Mouse (Mus musculus): ENCODE results near the gene Sufu. TPM values are rescaled to one million over a fixed set of nuclear protein-coding genes. Genes with fewer than 3 reads are reported as not detected.
A peak's percentile ranks its signal among the peaks of the same experiment; 100 is the strongest.

Sufu gene
- polyA plus RNA-seq, 1 experiment from 2014 or later, result 15.2 TPM

- H3K27ac ChIP-seq, result no peak overlapping the region
- 75% methylated on average over 9 of the region's 9 CpGs for WGBS
- ATAC-seq (replicated peaks; ENCODE audit: insufficient number of reproducible peaks, insufficient read depth, low FRiP score, low read depth), result no peak
- H3K4me3 ChIP-seq, result no peak overlapping the region
- H3K9me3 ChIP-seq (replicated peaks), result no peaks in the 10 kb centered on the region
- no peaks in the 10 kb centered on the region for H3K4me1 ChIP-seq (replicated peaks)
- no peak overlapping the region for H3K9ac ChIP-seq
- no peaks in the 10 kb centered on the region for H3K27me3 ChIP-seq
- H3K4me2 ChIP-seq, result no peak overlapping the region
- no peaks in the 10 kb centered on the region for H3K36me3 ChIP-seq
These were observed 37.5 kb downstream of the Sufu start for GRCm38 (mm10) chr19:46434148-46434547.

- Histone ChIP-seq H3K9ac (no peak overlapping the region), H3K9me3 (replicated peaks) (no peaks in the 10 kb centered on the region), H3K4me2 (no peak overlapping the region), H3K4me1 (replicated peaks) (no peaks in the 10 kb centered on the region), H3K27ac (no peak overlapping the region), H3K36me3 (no peaks in the 10 kb centered on the region), H3K4me3 (no peak overlapping the region), H3K27me3 (no peaks in the 10 kb centered on the region)
- ATAC-seq (replicated peaks; ENCODE audit: insufficient number of reproducible peaks, insufficient read depth, low FRiP score, low read depth), result no peak
- 76% methylated on average over 9 of the region's 9 CpGs for WGBS
These were observed 37.9 kb downstream of the Sufu start for GRCm38 (mm10) chr19:46434591-46434990.

- no peak for ATAC-seq (replicated peaks; ENCODE audit: insufficient number of reproducible peaks, insufficient read depth, low FRiP score, low read depth)
- Histone ChIP-seq H3K27me3 (no peaks in the 10 kb centered on the region), H3K9me3 (replicated peaks) (no peaks in the 10 kb centered on the region), H3K9ac (no peak overlapping the region), H3K36me3 (no peaks in the 10 kb centered on the region), H3K4me2 (no peak overlapping the region), H3K27ac (no peak overlapping the region), H3K4me1 (replicated peaks) (no peaks in the 10 kb centered on the region), H3K4me3 (no peak overlapping the region)
- WGBS, result 19% methylated on average over 7 of the region's 7 CpGs
These were observed 38.8 kb downstream of the Sufu start for GRCm38 (mm10) chr19:46435492-46435891.

- Histone ChIP-seq H3K27ac (peak overlapping the region; percentile 33; the same call in 1 of the 2 replicates), H3K9ac (no peak overlapping the region), H3K27me3 (no peaks in the 10 kb centered on the region), H3K36me3 (no peaks in the 10 kb centered on the region), H3K9me3 (replicated peaks) (no peaks in the 10 kb centered on the region), H3K4me3 (no peak overlapping the region), H3K4me2 (no peak overlapping the region), H3K4me1 (replicated peaks) (peaks cover 20% of the 10 kb centered on the region)
- WGBS, result 55% methylated on average over 6 of the region's 6 CpGs
- no peak for ATAC-seq (replicated peaks; ENCODE audit: insufficient number of reproducible peaks, insufficient read depth, low FRiP score, low read depth)
These were observed 46.8 kb downstream of the Sufu start for GRCm38 (mm10) chr19:46443509-46443908.

GRCm38 (mm10) chr19:46444209-46444608 is 47.5 kb downstream of the Sufu start:
- H3K4me2 ChIP-seq, result no peak overlapping the region
- H3K9me3 ChIP-seq (replicated peaks), result no peaks in the 10 kb centered on the region
- ATAC-seq (replicated peaks; ENCODE audit: insufficient number of reproducible peaks, insufficient read depth, low FRiP score, low read depth), result peak; percentile 56; the same call in 1 of the 2 replicates
- 5% methylated on average over 6 of the region's 6 CpGs for WGBS
- peaks cover 23% of the 10 kb centered on the region for H3K4me1 ChIP-seq (replicated peaks)
- H3K36me3 ChIP-seq, result no peaks in the 10 kb centered on the region
- H3K9ac ChIP-seq, result no peak overlapping the region
- H3K4me3 ChIP-seq, result no peak overlapping the region
- H3K27me3 ChIP-seq, result no peaks in the 10 kb centered on the region
- no peak overlapping the region for H3K27ac ChIP-seq

GRCm38 (mm10) chr19:46445641-46446040 is 48.9 kb downstream of the Sufu start:
- no peaks in the 10 kb centered on the region for H3K27me3 ChIP-seq
- no peaks in the 10 kb centered on the region for H3K36me3 ChIP-seq
- H3K9ac ChIP-seq, result no peak overlapping the region
- WGBS, result 32% methylated on average over 6 of the region's 6 CpGs
- H3K4me1 ChIP-seq (replicated peaks), result peaks cover 26% of the 10 kb centered on the region
- ATAC-seq (replicated peaks; ENCODE audit: insufficient number of reproducible peaks, insufficient read depth, low FRiP score, low read depth), result no peak
- H3K9me3 ChIP-seq (replicated peaks), result no peaks in the 10 kb centered on the region
- H3K4me3 ChIP-seq, result no peak overlapping the region
- no peak overlapping the region for H3K27ac ChIP-seq
- H3K4me2 ChIP-seq, result no peak overlapping the region

- no peaks in the 10 kb centered on the region for H3K9me3 ChIP-seq (replicated peaks)
- ATAC-seq (replicated peaks; ENCODE audit: insufficient number of reproducible peaks, insufficient read depth, low FRiP score, low read depth), result no peak
- no peak overlapping the region for H3K4me3 ChIP-seq
- H3K9ac ChIP-seq, result no peak overlapping the region
- no peaks in the 10 kb centered on the region for H3K36me3 ChIP-seq
- no peaks in the 10 kb centered on the region for H3K27me3 ChIP-seq
- no peak overlapping the region for H3K4me2 ChIP-seq
- peaks cover 26% of the 10 kb centered on the region for H3K4me1 ChIP-seq (replicated peaks)
- WGBS, result 92% methylated on average over 5 of the region's 5 CpGs
- no peak overlapping the region for H3K27ac ChIP-seq
These were observed 49.8 kb downstream of the Sufu start for GRCm38 (mm10) chr19:46446436-46447020.

- no peaks in the 10 kb centered on the region for H3K9me3 ChIP-seq (replicated peaks)
- H3K4me1 ChIP-seq (replicated peaks), result peaks cover 30% of the 10 kb centered on the region
- H3K4me2 ChIP-seq, result no peak overlapping the region
- H3K27me3 ChIP-seq, result no peaks in the 10 kb centered on the region
- H3K4me3 ChIP-seq, result no peak overlapping the region
- no peak overlapping the region for H3K9ac ChIP-seq
- no peak overlapping the region for H3K27ac ChIP-seq
- 51% methylated on average over 7 of the region's 7 CpGs for WGBS
- ATAC-seq (replicated peaks; ENCODE audit: insufficient number of reproducible peaks, insufficient read depth, low FRiP score, low read depth), result no peak
- H3K36me3 ChIP-seq, result no peaks in the 10 kb centered on the region
These were observed 50.4 kb downstream of the Sufu start for GRCm38 (mm10) chr19:46447110-46447509.

- Histone ChIP-seq H3K4me3 (no peak overlapping the region), H3K36me3 (no peaks in the 10 kb centered on the region), H3K9me3 (replicated peaks) (no peaks in the 10 kb centered on the region), H3K4me2 (no peak overlapping the region), H3K9ac (no peak overlapping the region), H3K27ac (peak overlapping the region; percentile 10), H3K4me1 (replicated peaks) (peaks cover 38% of the 10 kb centered on the region), H3K27me3 (no peaks in the 10 kb centered on the region)
- no peak for ATAC-seq (replicated peaks; ENCODE audit: insufficient number of reproducible peaks, insufficient read depth, low FRiP score, low read depth)
- WGBS, result 40% methylated on average over 6 of the region's 6 CpGs
These were observed 51.2 kb downstream of the Sufu start for GRCm38 (mm10) chr19:46447911-46448310.

- Histone ChIP-seq H3K4me3 (no peak overlapping the region), H3K27me3 (no peaks in the 10 kb centered on the region)
- WGBS, result 83% methylated on average over 7 of the region's 7 CpGs
These were observed 52.7 kb downstream of the Sufu start for GRCm38 (mm10) chr19:46449261-46450005.

GRCm38 (mm10) chr19:46452052-46452827 is 55.5 kb downstream of the Sufu start:
- no peaks in the 10 kb centered on the region for H3K9me3 ChIP-seq (replicated peaks)
- ATAC-seq (replicated peaks; ENCODE audit: insufficient number of reproducible peaks, insufficient read depth, low FRiP score, low read depth), result no peak
- H3K27ac ChIP-seq, result peak overlapping the region; percentile 90; the same call in 1 of the 2 replicates
- H3K36me3 ChIP-seq, result 0 out of 2 replicates have a peak, but pooled peaks cover 2% of the 10 kb centered on the region
- H3K9ac ChIP-seq, result no peak overlapping the region
- no peak overlapping the region for H3K4me2 ChIP-seq
- H3K27me3 ChIP-seq, result no peaks in the 10 kb centered on the region
- 40% methylated on average over 10 of the region's 10 CpGs for WGBS
- peaks cover 72% of the 10 kb centered on the region for H3K4me1 ChIP-seq (replicated peaks)
- no peak overlapping the region for H3K4me3 ChIP-seq

More at GRCm38 (mm10) chr19:46449261-46450005, 52.7 kb downstream of the Sufu start:
- no peak overlapping the region for H3K27ac ChIP-seq
- ATAC-seq (replicated peaks; ENCODE audit: insufficient number of reproducible peaks, insufficient read depth, low FRiP score, low read depth), result no peak
- peaks cover 53% of the 10 kb centered on the region for H3K4me1 ChIP-seq (replicated peaks)
- H3K36me3 ChIP-seq, result no peaks in the 10 kb centered on the region
- no peaks in the 10 kb centered on the region for H3K9me3 ChIP-seq (replicated peaks)
- H3K9ac ChIP-seq, result no peak overlapping the region
- H3K4me2 ChIP-seq, result no peak overlapping the region
